ENCODE assay signal across 9 mouse cellular contexts in genomic region chr6:90705738-90706137, GRCm38 (mm10).
DNase-seq lines count a peak whose midpoint lies in the region; ATAC-seq and TF ChIP-seq lines count a peak whose summit lies in the region.
"Had no signal": no experiment of that assay in that cellular context is flagged by ENCODE, and none has a peak within 500 bp of the region (broad histone marks: within the 10 kb centered on the region; RNA-seq: fewer than 3 reads in every experiment).

No protein-coding gene starts in this region.

- H3K9ac ChIP-seq in heart, postnatal 0 days (replicated peaks; ENCODE audit: low read depth, low read length), result no peak overlapping the region
- no peak overlapping the region for H3K9ac ChIP-seq in heart, embryonic 11.5 days (ENCODE audit: low read depth, low read length)
- no peak overlapping the region for H3K9ac ChIP-seq in lung, embryonic 16.5 days (ENCODE audit: low read length)
- no peak overlapping the region for H3K9ac ChIP-seq in liver, embryonic 14.5 days (replicated peaks)

- H3K27ac ChIP-seq in heart, postnatal 0 days (ENCODE audit: low read depth), result peak overlapping the region; percentile 86
- H3K27ac ChIP-seq in heart, embryonic 11.5 days (ENCODE audit: low read depth, low read length), result no peak overlapping the region
- H3K27ac ChIP-seq in lung, embryonic 16.5 days (ENCODE audit: low read length), result peak overlapping the region; percentile 76
- H3K27ac ChIP-seq in liver, embryonic 14.5 days, result peak overlapping the region; percentile 96; the same call in 1 of the 2 replicates

- no peaks in the 10 kb centered on the region for H3K27me3 ChIP-seq in heart, postnatal 0 days (ENCODE audit: control insufficient read depth, insufficient read depth, low read length)
- H3K27me3 ChIP-seq in heart, embryonic 11.5 days (ENCODE audit: control insufficient read depth, insufficient read depth, low read length), result no peaks in the 10 kb centered on the region
- H3K27me3 ChIP-seq in lung, embryonic 16.5 days (ENCODE audit: control insufficient read depth, insufficient read depth, low read depth, low read length), result no peaks in the 10 kb centered on the region
- no peaks in the 10 kb centered on the region for H3K27me3 ChIP-seq in liver, embryonic 14.5 days (ENCODE audit: control insufficient read depth, insufficient read depth, low read length)

- H3K9me3 ChIP-seq in heart, postnatal 0 days (replicated peaks; ENCODE audit: control insufficient read depth, low read length), result no peaks in the 10 kb centered on the region
- no peaks in the 10 kb centered on the region for H3K9me3 ChIP-seq in heart, embryonic 11.5 days (replicated peaks; ENCODE audit: control insufficient read depth, low read length)
- H3K9me3 ChIP-seq in lung, embryonic 16.5 days (ENCODE audit: control insufficient read depth, low read length), result no peaks in the 10 kb centered on the region
- H3K9me3 ChIP-seq in liver, embryonic 14.5 days (ENCODE audit: control insufficient read depth, low read length), result no peaks in the 10 kb centered on the region

- WGBS in heart, postnatal 0 days, result 78% methylated on average over 3 of the region's 3 CpGs
- 88% methylated on average over 3 of the region's 3 CpGs for WGBS in heart, embryonic 11.5 days (ENCODE audit: insufficient replicate concordance)
- WGBS in lung, embryonic 16.5 days, result 78% methylated on average over 3 of the region's 3 CpGs
- 56% methylated on average over 3 of the region's 3 CpGs for WGBS in lung, adult 2 months
- 72% methylated on average over 3 of the region's 3 CpGs for WGBS in liver, embryonic 14.5 days (ENCODE audit: insufficient replicate concordance)

- no peaks in the 10 kb centered on the region for H3K36me3 ChIP-seq in heart, postnatal 0 days (replicated peaks; ENCODE audit: control insufficient read depth, insufficient read depth, low read length)
- H3K36me3 ChIP-seq in heart, embryonic 11.5 days (ENCODE audit: control insufficient read depth, insufficient read depth, low read length), result no peaks in the 10 kb centered on the region
- H3K36me3 ChIP-seq in lung, embryonic 16.5 days (ENCODE audit: control insufficient read depth, insufficient read depth, low read length), result no peaks in the 10 kb centered on the region
- H3K36me3 ChIP-seq in liver, embryonic 14.5 days (replicated peaks; ENCODE audit: control insufficient read depth, insufficient read depth, low read depth), result no peaks in the 10 kb centered on the region; the same call in 1 of the 2 replicates

- peaks cover 99% of the 10 kb centered on the region for H3K4me1 ChIP-seq in heart, postnatal 0 days (ENCODE audit: control insufficient read depth, insufficient read depth)
- peaks cover 91% of the 10 kb centered on the region for H3K4me1 ChIP-seq in heart, embryonic 11.5 days (ENCODE audit: control insufficient read depth, insufficient read depth, low read length)
- peaks cover 82% of the 10 kb centered on the region for H3K4me1 ChIP-seq in lung, embryonic 16.5 days (replicated peaks; ENCODE audit: control insufficient read depth, insufficient read depth, low read length)
- H3K4me1 ChIP-seq in lung, adult 2 months (ENCODE audit: control insufficient read depth, insufficient read depth, low read length), result peaks cover 57% of the 10 kb centered on the region
- H3K4me1 ChIP-seq in liver, embryonic 14.5 days (replicated peaks; ENCODE audit: control insufficient read depth in 2 of 2, insufficient read depth in 2 of 2, low read length in 1 of 2), result peaks cover 81 to 93% of the 10 kb centered on the region in 2 experiments

- TF ChIP-seq CTCF in heart, postnatal 0 days (IDR thresholded peaks at IDR 0.05; ENCODE audit: low read depth), result peak; percentile 22; the same call in 1 of the 2 replicates
- TF ChIP-seq CTCF in lung, adult 2 months (IDR thresholded peaks at IDR 0.05; ENCODE audit: insufficient read depth, low read length), result no peak
- peak; percentile 55 for TF ChIP-seq CTCF in liver, embryonic 14.5 days (IDR thresholded peaks at IDR 0.05; ENCODE audit: low read depth)

- no peak overlapping the region for H3K4me2 ChIP-seq in heart, postnatal 0 days (ENCODE audit: low read depth, low read length)
- H3K4me2 ChIP-seq in heart, embryonic 11.5 days, result no peak overlapping the region
- no peak overlapping the region for H3K4me2 ChIP-seq in lung, embryonic 16.5 days (ENCODE audit: low read depth, low read length)
- no peak overlapping the region for H3K4me2 ChIP-seq in liver, embryonic 14.5 days (ENCODE audit: low read depth)

- TF ChIP-seq POLR2A in lung, adult 2 months (IDR thresholded peaks at IDR 0.05; ENCODE audit: borderline replicate concordance, extremely low read depth, low read depth, low read length), result no peak

- no peak for DNase-seq in heart, postnatal 0 days (ENCODE audit: low spot score)
- DNase-seq in lung, adult 2 months, result no peak
- DNase-seq in cerebellum, postnatal 14 days, result peak; percentile 43 to 54
- no peak for DNase-seq in liver, embryonic 14.5 days (ENCODE audit: low read depth in 3 of 3, low spot score in 3 of 3)
- DNase-seq in frontal cortex, postnatal 36 days (ENCODE audit: low spot score in 2 of 2), result no peak

- no peak overlapping the region for H3K4me3 ChIP-seq in heart, postnatal 0 days (ENCODE audit: low read depth, low read length)
- no peak overlapping the region for H3K4me3 ChIP-seq in heart, embryonic 11.5 days (ENCODE audit: low read depth, low read length)
- no peak overlapping the region for H3K4me3 ChIP-seq in lung, embryonic 16.5 days (ENCODE audit: low read length)
- H3K4me3 ChIP-seq in lung, adult 2 months (replicated peaks; ENCODE audit: extremely low read depth, low read depth, low read length), result no peak overlapping the region
- no peak overlapping the region for H3K4me3 ChIP-seq in liver, embryonic 14.5 days (ENCODE audit: insufficient read depth in 1 of 2, low read depth in 2 of 2, low read length in 2 of 2)
- H3K4me3 ChIP-seq: erythroblast, embryonic 14.5 days had no signal

- ATAC-seq in heart, postnatal 0 days (ENCODE audit: insufficient read depth, low read depth), result no peak
- ATAC-seq in heart, embryonic 11.5 days (replicated peaks; ENCODE audit: insufficient number of reproducible peaks, low FRiP score, low TSS enrichment), result no peak
- ATAC-seq in lung, embryonic 16.5 days (ENCODE audit: low read depth), result no peak
- no peak for ATAC-seq in liver, embryonic 14.5 days (ENCODE audit: insufficient read depth)
- ATAC-seq: inflammation-experienced regulatory T-cells, adult 6 months had no signal

- no peak for TF ChIP-seq EP300 in heart, postnatal 0 days (IDR thresholded peaks at IDR 0.05; ENCODE audit: low read depth)
- TF ChIP-seq EP300 in liver, embryonic 14.5 days (IDR thresholded peaks at IDR 0.05; ENCODE audit: low read depth), result no peak

Comparison
In these comparisons a context has a peak if more than half of its experiments do, and no peak if none do; other contexts are left out.
1. DNase-seq: peak in cerebellum, postnatal 14 days (2 of 2); none in heart, postnatal 0 days (single experiment), lung, adult 2 months (single experiment), liver, embryonic 14.5 days (0 of 3) and frontal cortex, postnatal 36 days (0 of 2).